Mouse (Mus musculus) intestine, embryonic 14.5 days (tissue): ENCODE measurements around the gene Gpr45. TPM values are rescaled to one million over a fixed set of nuclear protein-coding genes. Genes with fewer than 3 reads are reported as not detected.
"Not testable (repeated sequence)": the region's sequence is repeated elsewhere in the genome, so short reads cannot be mapped to it uniquely, and the experiment has no call there.

ENCODE experiments used
- ATAC-seq: fragments of 200-750 bp; cut with Nextera tagmentation; replicated peaks from 2 replicates; pipeline ENCODE4 v1.8.0; 2017; ENCODE audit warnings: low read depth, moderate number of reproducible peaks, moderate TSS enrichment, moderate library complexity; ENCODE audit not compliant: low FRiP score, low TSS enrichment
- DNase-seq: peaks from one replicate; pipeline ENCODE4 v3.0.0-alpha.2; 2018; ENCODE audit warnings: low spot score
- H3K27ac ChIP-seq: fragments of 300-500 bp; sonication (generic); 2 replicates; pipeline ENCODE4 v1.5.1; 2014; ENCODE audit warnings: low read depth, mild to moderate bottlenecking, control low read depth
- H3K27me3 ChIP-seq: fragments of 300-500 bp; sonication (generic); replicated peaks from 2 replicates; pipeline ENCODE4 v1.6.1; 2014; ENCODE audit warnings: low read length, control low read depth; ENCODE audit not compliant: control insufficient read depth, insufficient read depth
- H3K36me3 ChIP-seq: fragments of 300-500 bp; sonication (generic); 2 replicates; pipeline ENCODE4 v1.6.1; 2014; ENCODE audit warnings: low read length, control low read depth; ENCODE audit not compliant: control insufficient read depth, insufficient read depth
- H3K4me1 ChIP-seq: fragments of 300-500 bp; sonication (generic); replicated peaks from 2 replicates; pipeline ENCODE4 v1.6.1; 2014; ENCODE audit warnings: low read length, control low read depth, mixed read lengths; ENCODE audit not compliant: control insufficient read depth, insufficient read depth
- H3K4me2 ChIP-seq: fragments of 300-500 bp; sonication (generic); 2 replicates; pipeline ENCODE4 v1.6.1; 2014; ENCODE audit warnings: low read length
- H3K4me3 ChIP-seq: fragments of 300-500 bp; sonication (generic); 2 replicates; pipeline ENCODE4 v1.5.1; 2014; ENCODE audit warnings: low read depth, low read length, control low read depth, mixed read lengths
- H3K9ac ChIP-seq: fragments of 300-500 bp; sonication (generic); 2 replicates; pipeline ENCODE4 v1.6.1; 2014; ENCODE audit warnings: mild to moderate bottlenecking, low read length
- H3K9me3 ChIP-seq: fragments of 300-500 bp; sonication (generic); 2 replicates; pipeline ENCODE4 v1.6.1; 2016; ENCODE audit warnings: low read length, control low read depth; ENCODE audit not compliant: control insufficient read depth
- WGBS: fragments of 180-500 bp; shearing (Covaris S2); extraction: QIAGEN DNeasy Blood & Tissue Kit; methylation state at CpG from one replicate; pipeline ENCODE4 v1.1.7; 2014; 5-methylcytosine and 5-hydroxymethylcytosine counted together
- polyA plus RNA-seq: library from polyadenylated mRNA; unstranded; fragments of >200 nt; fragmentation: Nextera tagmentation; extraction: Ambion mirVana; gene quantifications from 2 replicates; pipeline ENCODE4 v1.2.1, GENCODE M21; 2014

The Gpr45 gene
- polyA plus RNA-seq, 1 experiment from 2014 or later: 6.4 TPM

DNA sequence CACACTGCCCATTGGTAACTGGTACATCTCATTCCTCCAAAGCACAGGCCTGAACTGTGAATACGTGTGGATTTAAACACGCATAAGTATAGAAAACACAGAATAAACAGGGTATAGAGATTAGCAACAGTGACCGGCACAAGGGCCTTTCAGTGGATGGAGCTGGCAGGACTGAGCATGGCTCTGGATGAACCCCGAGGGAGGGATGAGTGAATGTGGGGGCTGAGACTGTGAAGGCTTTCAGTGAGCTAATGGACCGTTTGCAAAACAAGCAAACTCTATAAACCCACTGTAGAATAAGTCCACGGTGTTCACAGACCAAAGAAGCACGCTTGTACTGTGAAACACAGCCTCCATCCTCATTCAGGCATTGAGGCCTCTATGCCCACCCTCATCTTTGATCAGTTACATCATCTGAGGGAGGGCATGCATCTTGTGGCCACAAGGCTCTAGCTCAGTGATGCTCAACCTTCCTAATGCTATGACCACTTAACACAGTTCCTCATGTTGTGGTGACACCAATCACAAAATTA lies 62.5 kb downstream of the Gpr45 start:
- ATAC-seq, H3K9me3 ChIP-seq, H3K27me3 ChIP-seq, DNase-seq, H3K4me1 ChIP-seq, H3K27ac ChIP-seq, H3K4me3 ChIP-seq, H3K9ac ChIP-seq, H3K36me3 ChIP-seq, H3K4me2 ChIP-seq: not testable (repeated sequence)
- 87% methylated on average over 7 of the region's 7 CpGs for WGBS

DNA sequence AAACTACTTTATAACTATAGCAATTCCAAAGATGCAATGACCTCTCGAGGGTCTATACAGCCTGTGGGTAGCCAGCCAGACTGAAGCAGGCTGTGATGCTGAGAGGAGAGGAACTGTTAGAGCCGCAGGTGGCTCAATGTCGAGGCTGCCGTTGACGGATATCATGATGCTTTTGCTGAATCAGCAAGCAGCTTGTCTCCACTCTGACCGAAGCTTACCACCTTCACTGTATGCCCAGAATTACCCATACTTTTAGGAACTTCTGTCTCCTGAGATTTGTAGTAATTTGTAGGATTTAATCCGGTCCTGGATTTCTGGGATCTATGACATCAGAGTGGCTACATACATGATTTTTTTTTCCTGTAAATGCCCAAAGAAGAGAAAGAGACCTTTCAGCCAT lies 83.3 kb downstream of the Gpr45 start:
- H3K4me2 ChIP-seq: no peak overlapping the region
- DNase-seq: no peak
- 86% methylated on average over 7 of the region's 7 CpGs for WGBS
- no peak overlapping the region for H3K27ac ChIP-seq
- ATAC-seq: no peak
- H3K9ac ChIP-seq: no peak overlapping the region
- no peak overlapping the region for H3K4me3 ChIP-seq
- no peaks in the 10 kb centered on the region for H3K9me3 ChIP-seq
- H3K4me1 ChIP-seq: no peaks in the 10 kb centered on the region
- no peaks in the 10 kb centered on the region for H3K36me3 ChIP-seq
- H3K27me3 ChIP-seq: no peaks in the 10 kb centered on the region

DNA sequence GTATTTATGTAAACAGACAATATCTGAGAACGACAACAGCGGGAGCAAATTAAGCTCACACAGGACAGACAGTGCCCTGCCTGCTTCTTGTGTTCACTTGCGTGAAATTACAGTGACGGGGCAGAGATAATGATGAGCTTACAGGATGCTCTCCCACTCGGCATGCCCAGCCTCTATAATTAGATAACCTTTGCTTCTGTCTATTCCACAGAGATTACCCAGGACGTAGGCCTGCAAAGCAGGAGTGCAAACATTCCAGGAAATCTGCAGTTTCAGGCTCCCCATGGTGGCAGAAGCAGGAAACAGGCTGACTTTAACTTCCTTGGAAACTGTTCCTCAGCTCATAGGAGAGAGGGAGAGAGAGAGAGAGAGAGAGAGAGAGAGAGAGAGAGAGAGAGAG lies 89.6 kb downstream of the Gpr45 start:
- Histone ChIP-seq H3K4me3 (no peak overlapping the region), H3K9ac (no peak overlapping the region), H3K9me3 (no peaks in the 10 kb centered on the region), H3K27me3 (no peaks in the 10 kb centered on the region), H3K36me3 (no peaks in the 10 kb centered on the region), H3K27ac (no peak overlapping the region), H3K4me1 (0 out of 2 replicates have a peak, but pooled peaks cover 4% of the 10 kb centered on the region), H3K4me2 (no peak overlapping the region)
- WGBS: 31% methylated on average over 6 of the region's 6 CpGs
- ATAC-seq (no peak), DNase-seq (no peak)

DNA sequence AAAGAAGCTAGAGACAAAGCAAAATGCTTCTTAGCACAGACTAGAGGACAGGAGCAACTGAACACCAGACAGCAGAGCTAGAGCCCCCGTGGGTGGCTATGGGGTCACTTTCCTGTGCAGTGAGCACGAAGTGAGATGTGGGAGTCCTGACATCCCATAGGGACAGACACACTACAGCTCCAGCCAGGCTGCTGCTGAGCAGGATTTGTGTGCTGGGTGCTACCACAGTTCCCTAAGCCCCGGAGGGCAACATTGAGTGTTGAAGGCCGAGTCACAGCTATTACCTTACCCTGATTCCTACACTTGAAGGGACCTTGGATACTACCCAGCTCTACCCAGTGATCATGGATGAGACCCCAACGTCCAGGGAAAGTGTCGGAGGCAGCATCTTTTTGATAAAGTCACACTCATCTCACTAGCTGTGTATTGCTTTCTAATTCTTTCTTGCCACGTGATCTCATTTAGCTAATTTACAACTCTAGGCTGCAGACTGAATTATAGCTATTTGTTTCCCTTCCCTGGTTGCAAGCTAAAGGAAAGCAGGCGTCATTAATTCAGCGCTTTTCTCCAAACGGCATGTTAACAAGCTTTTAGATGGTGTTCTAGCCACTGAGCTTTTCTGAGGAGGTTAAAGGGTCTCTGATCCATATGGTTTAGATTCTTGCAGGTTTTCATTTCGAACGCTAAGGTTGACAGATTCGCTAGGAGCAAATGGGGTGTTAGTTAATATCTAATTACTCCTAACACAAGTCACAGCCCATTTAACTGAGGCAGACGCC lies 92.7 kb downstream of the Gpr45 start:
- Histone ChIP-seq H3K27me3 (no peaks in the 10 kb centered on the region), H3K27ac (no peak overlapping the region), H3K4me1 (0 out of 2 replicates have a peak, but pooled peaks cover 4% of the 10 kb centered on the region), H3K4me3 (no peak overlapping the region), H3K9ac (no peak overlapping the region), H3K36me3 (peaks cover 12% of the 10 kb centered on the region), H3K4me2 (no peak overlapping the region), H3K9me3 (no peaks in the 10 kb centered on the region)
- 78% methylated on average over 14 of the region's 14 CpGs for WGBS
- ATAC-seq (no peak), DNase-seq (no peak)

- H3K36me3 ChIP-seq: peaks cover 28% of the 10 kb centered on the region
- no peak overlapping the region for H3K4me2 ChIP-seq
- no peak overlapping the region for H3K9ac ChIP-seq
- ATAC-seq (no peak), DNase-seq (no peak)
- no peak overlapping the region for H3K4me3 ChIP-seq
- H3K27me3 ChIP-seq: no peaks in the 10 kb centered on the region
- H3K27ac ChIP-seq: no peak overlapping the region
- no peaks in the 10 kb centered on the region for H3K9me3 ChIP-seq
- 0 out of 2 replicates have a peak, but pooled peaks cover 4% of the 10 kb centered on the region for H3K4me1 ChIP-seq
- WGBS: 62% methylated on average over 2 of the region's 2 CpGs
These were observed 94.3 kb downstream of the Gpr45 start for GRCm38 (mm10) chr1:43046990-43047389.

DNA sequence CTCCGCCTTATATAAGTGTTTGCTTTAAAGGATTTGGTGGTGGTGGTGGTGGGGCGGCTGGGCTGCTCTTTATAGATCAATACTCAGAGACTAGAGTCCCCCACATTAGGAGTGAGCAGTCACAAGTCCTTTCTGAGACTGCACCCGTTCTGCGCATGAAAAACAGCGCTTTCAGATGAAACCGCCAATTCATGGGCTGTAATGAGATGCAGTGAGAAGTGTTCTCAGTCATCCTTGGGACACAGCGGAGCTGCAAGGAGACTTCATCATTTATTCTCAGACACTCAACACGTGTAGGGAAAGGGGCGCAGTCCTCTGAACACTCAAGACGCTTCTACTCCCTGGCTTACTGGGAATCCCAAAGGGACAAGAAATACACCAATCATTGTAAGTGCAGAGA lies 95.1 kb downstream of the Gpr45 start:
- peaks cover 34% of the 10 kb centered on the region for H3K36me3 ChIP-seq
- H3K27me3 ChIP-seq: no peaks in the 10 kb centered on the region
- no peaks in the 10 kb centered on the region for H3K9me3 ChIP-seq
- DNase-seq (no peak), ATAC-seq (no peak)
- no peak overlapping the region for H3K27ac ChIP-seq
- H3K9ac ChIP-seq: no peak overlapping the region
- H3K4me3 ChIP-seq: no peak overlapping the region
- 89% methylated on average over 10 of the region's 10 CpGs for WGBS
- no peak overlapping the region for H3K4me2 ChIP-seq
- H3K4me1 ChIP-seq: no peaks in the 10 kb centered on the region

- Histone ChIP-seq H3K4me1 (no peaks in the 10 kb centered on the region), H3K27me3 (no peaks in the 10 kb centered on the region), H3K9me3 (no peaks in the 10 kb centered on the region), H3K36me3 (peaks cover 67% of the 10 kb centered on the region), H3K4me2 (no peak overlapping the region), H3K9ac (no peak overlapping the region), H3K4me3 (no peak overlapping the region), H3K27ac (no peak overlapping the region)
- WGBS: 89% methylated on average over 5 of the region's 5 CpGs
- DNase-seq (no peak), ATAC-seq (no peak)
These were observed 99.2 kb downstream of the Gpr45 start for GRCm38 (mm10) chr1:43051903-43052302.

GRCm38 (mm10) chr1:43065615-43066310 lies 113.1 kb downstream of the Gpr45 start:
- Histone ChIP-seq H3K36me3 (peaks cover 38% of the 10 kb centered on the region), H3K4me1 (no peaks in the 10 kb centered on the region), H3K4me2 (no peak overlapping the region), H3K9ac (no peak overlapping the region), H3K27ac (no peak overlapping the region), H3K9me3 (no peaks in the 10 kb centered on the region), H3K27me3 (no peaks in the 10 kb centered on the region), H3K4me3 (no peak overlapping the region)
- ATAC-seq (peak; percentile 75), DNase-seq (peak; percentile 82)
- WGBS: 54% methylated on average over 9 of the region's 9 CpGs
